Mouse (Mus musculus): ENCODE data around the gene Fbxl3. TPM values are rescaled to one million over a fixed set of nuclear protein-coding genes. Genes with fewer than 3 reads are reported as not detected.

The Fbxl3 gene
- 8.3 TPM for polyA plus RNA-seq (2012; fragmentation: generic; extraction: Trizol)
- long read RNA-seq, experiment 1, transcript Fbxl3-206 (5 exons, 3,352 nt) = major isoform, 5 of 16 reads
- long read RNA-seq, experiment 1, partial matches to known transcripts = 0 of 16 reads
- long read RNA-seq, experiment 1, other reads (novel, unspliced or antisense) = 11 of 16 reads
- long read RNA-seq, experiment 2, full-length matches to known transcripts = 8 of 40 reads
- long read RNA-seq, experiment 2, partial matches to known transcripts = 1 of 40 reads
- long read RNA-seq, experiment 2, other reads (novel, unspliced or antisense) = 31 of 40 reads

DNA sequence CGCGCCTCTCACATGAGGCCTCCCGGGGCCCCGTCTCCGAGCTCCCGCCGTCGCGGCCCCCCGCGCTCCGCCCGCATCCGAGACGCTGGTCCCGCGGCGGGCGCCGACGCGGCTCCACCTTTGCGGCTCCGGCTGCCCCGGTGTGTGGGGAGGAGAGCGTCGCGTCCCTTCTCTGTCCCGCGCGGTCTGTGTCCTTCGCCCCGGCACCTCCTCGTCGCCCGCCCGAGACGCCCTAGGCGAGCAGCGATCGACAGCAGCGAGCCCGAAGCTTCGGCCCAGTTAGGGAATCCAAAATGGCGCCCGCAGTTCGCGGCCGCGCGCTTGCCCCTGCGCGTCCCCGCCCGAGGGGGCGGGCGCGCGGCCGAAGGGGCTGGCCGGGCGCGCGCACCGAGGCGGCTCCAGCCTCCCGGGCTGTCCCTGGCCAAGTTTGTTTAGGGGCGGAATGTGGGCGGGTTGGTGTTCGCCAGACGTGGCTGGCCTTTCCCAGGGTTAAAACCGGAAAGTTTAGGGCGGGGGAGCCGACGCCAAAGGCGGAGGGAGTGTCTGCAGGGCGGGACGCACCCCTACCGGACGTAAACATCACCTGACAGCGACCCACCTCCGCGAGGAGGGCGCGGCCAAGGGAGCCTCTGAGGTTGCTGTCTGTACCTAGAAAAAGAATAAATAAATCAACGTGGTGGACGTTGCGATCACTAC, at the start of gene Fbxl3:
TSS of gene Fbxl3 (minus strand) at position 329 of the 696 bp plus-strand sequence.
- H3K79me2 ChIP-seq (ENCODE audit: control insufficient read depth, insufficient read depth) = peaks cover 44% of the 10 kb centered on the region
- TF ChIP-seq FOSL1 (IDR thresholded peaks at IDR 0.05; ENCODE audit: insufficient read depth, low read length, poor library complexity, severe bottlenecking) = no peak
- peak; percentile 58 for TF ChIP-seq USF1 (IDR thresholded peaks at IDR 0.05; ENCODE audit: low read depth)
- TF ChIP-seq MAX (IDR thresholded peaks at IDR 0.05) = peak; percentile 11
- H3K27me3 ChIP-seq (ENCODE audit: control insufficient read depth, insufficient read depth, insufficient read length) = no peaks in the 10 kb centered on the region
- H3ac ChIP-seq (ENCODE audit: control insufficient read depth, insufficient read length, low read depth) = peak within 1 kb of the TSS; percentile 92
- H3K79me3 ChIP-seq (ENCODE audit: low read depth) = peaks cover 38% of the 10 kb centered on the region
- H3K36me3 ChIP-seq (ENCODE audit: control insufficient read depth, insufficient read depth) = peaks cover 13% of the 10 kb centered on the region
- peak within 1 kb of the TSS; percentile 79 for H3K4me3 ChIP-seq (ENCODE audit: insufficient read depth, poor library complexity, severe bottlenecking)

DNA sequence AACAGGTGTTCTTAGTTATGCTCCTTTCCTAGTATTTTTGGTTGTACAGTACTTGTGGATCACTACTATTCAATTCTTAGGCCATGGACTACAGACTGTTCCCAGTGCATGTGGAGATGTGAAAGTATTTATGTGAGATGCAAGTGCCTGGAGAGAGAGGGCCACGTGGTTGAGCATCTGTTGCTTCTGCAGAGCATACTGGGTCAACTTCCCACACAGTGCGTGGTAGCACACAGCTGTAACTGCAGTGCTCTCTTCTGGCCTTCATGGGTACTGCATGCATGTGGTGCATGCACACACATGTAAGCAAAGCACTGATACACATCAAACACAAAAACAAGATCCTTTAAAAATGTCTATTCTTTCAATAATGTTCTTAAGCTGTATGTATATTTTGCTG, 32.6 kb upstream of the Fbxl3 start:
- H3ac ChIP-seq (ENCODE audit: control insufficient read depth, insufficient read length, low read depth) = no peak overlapping the region
- peaks cover 51% of the 10 kb centered on the region for H3K36me3 ChIP-seq (ENCODE audit: control insufficient read depth, insufficient read depth)
- no peak overlapping the region for H3K4me3 ChIP-seq (ENCODE audit: insufficient read depth, poor library complexity, severe bottlenecking)
- H3K79me3 ChIP-seq (ENCODE audit: low read depth) = no peaks in the 10 kb centered on the region
- TF ChIP-seq FOSL1 (IDR thresholded peaks at IDR 0.05; ENCODE audit: insufficient read depth, low read length, poor library complexity, severe bottlenecking) (no peak), MAX (IDR thresholded peaks at IDR 0.05) (no peak), USF1 (IDR thresholded peaks at IDR 0.05; ENCODE audit: low read depth) (no peak), CTCF (IDR thresholded peaks at IDR 0.05; ENCODE audit: control insufficient read depth, insufficient read depth, insufficient read length) (no peak), CEBPB (IDR thresholded peaks at IDR 0.05; ENCODE audit: low read depth) (no peak), MYOG (IDR thresholded peaks at IDR 0.05; ENCODE audit: control insufficient read depth, extremely low read depth, insufficient read length) (no peak), MYOD1 (IDR thresholded peaks at IDR 0.05; ENCODE audit: control insufficient read depth, insufficient read length, low read depth) (no peak)
- H3K27me3 ChIP-seq (ENCODE audit: control insufficient read depth, insufficient read depth, insufficient read length) = no peaks in the 10 kb centered on the region
- H3K79me2 ChIP-seq (ENCODE audit: control insufficient read depth, insufficient read depth) = no peaks in the 10 kb centered on the region

DNA sequence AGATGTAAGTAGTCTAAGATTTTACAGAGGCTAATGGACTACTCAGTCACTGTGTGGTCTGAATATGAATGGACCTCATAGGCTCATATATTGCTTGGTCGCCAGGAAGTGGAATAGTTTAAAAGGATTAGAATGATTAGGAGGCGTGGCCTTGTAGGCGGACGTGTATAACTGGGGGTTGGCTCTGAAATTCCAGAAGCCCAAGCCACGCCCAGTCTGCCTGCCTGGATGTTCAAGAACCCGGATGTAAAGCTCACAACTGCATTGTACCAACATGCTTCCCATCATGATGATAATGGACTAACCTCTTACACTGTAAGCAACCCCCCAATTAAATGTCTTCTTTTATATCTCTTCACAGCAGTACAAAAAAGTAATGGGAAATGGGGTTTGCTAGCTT, 26.4 kb upstream of the Fbxl3 start:
- Histone ChIP-seq H3ac (ENCODE audit: control insufficient read depth, insufficient read length, low read depth) (no peak overlapping the region), H3K79me2 (ENCODE audit: control insufficient read depth, insufficient read depth) (no peaks in the 10 kb centered on the region), H3K27me3 (ENCODE audit: control insufficient read depth, insufficient read depth, insufficient read length) (no peaks in the 10 kb centered on the region), H3K36me3 (ENCODE audit: control insufficient read depth, insufficient read depth) (peaks cover 51% of the 10 kb centered on the region), H3K79me3 (ENCODE audit: low read depth) (no peaks in the 10 kb centered on the region), H3K4me3 (ENCODE audit: insufficient read depth, poor library complexity, severe bottlenecking) (no peak overlapping the region)
- no peak for TF ChIP-seq USF1 (IDR thresholded peaks at IDR 0.05; ENCODE audit: low read depth)
- no peak for TF ChIP-seq CEBPB (IDR thresholded peaks at IDR 0.05; ENCODE audit: low read depth)
- no peak for TF ChIP-seq CTCF (IDR thresholded peaks at IDR 0.05; ENCODE audit: control insufficient read depth, insufficient read depth, insufficient read length)
- TF ChIP-seq MYOG (IDR thresholded peaks at IDR 0.05; ENCODE audit: control insufficient read depth, extremely low read depth, insufficient read length) = no peak
- TF ChIP-seq MAX (IDR thresholded peaks at IDR 0.05) = no peak
- no peak for TF ChIP-seq FOSL1 (IDR thresholded peaks at IDR 0.05; ENCODE audit: insufficient read depth, low read length, poor library complexity, severe bottlenecking)

DNA sequence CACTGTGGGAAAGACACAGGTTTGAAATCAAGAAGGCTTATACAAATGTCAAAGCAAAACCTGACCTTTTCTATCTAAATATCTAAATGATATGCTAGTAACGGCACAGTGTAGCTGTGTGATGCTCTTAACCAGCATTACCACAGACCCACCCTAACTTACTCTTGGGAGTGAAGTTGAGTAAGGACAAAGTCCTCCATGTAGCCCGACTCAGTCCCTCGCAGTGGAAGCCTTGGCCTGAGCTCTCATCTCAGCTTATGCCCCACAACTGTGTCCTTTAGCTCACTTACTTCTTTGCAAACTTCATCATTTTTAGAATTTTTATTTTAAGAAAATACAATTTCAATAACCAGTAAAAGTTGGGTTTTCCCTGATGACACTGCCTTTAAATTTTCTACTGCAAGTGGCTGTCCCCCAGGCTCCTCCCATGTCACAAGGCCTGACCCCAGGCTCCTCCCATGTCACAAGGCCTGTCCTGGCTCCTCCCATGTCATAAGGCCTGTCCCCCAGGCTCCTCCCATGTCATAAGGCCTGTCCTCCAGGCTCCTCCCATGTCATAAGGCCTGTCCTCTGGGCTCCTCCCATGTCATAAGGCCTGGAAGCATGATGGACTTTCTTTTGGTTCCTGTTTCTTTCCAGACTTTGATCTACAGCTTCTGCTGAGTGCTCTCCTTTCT, 15.8 kb upstream of the Fbxl3 start:
- Histone ChIP-seq H3K79me3 (ENCODE audit: low read depth) (no peaks in the 10 kb centered on the region), H3K4me3 (ENCODE audit: insufficient read depth, poor library complexity, severe bottlenecking) (no peak overlapping the region), H3K27me3 (ENCODE audit: control insufficient read depth, insufficient read depth, insufficient read length) (no peaks in the 10 kb centered on the region), H3K36me3 (ENCODE audit: control insufficient read depth, insufficient read depth) (peaks cover 30% of the 10 kb centered on the region), H3K79me2 (ENCODE audit: control insufficient read depth, insufficient read depth) (no peaks in the 10 kb centered on the region), H3ac (ENCODE audit: control insufficient read depth, insufficient read length, low read depth) (no peak overlapping the region)
- no peak for TF ChIP-seq MYOG (IDR thresholded peaks at IDR 0.05; ENCODE audit: control insufficient read depth, extremely low read depth, insufficient read length)
- no peak for TF ChIP-seq USF1 (IDR thresholded peaks at IDR 0.05; ENCODE audit: low read depth)
- no peak for TF ChIP-seq MYOD1 (IDR thresholded peaks at IDR 0.05; ENCODE audit: control insufficient read depth, insufficient read length, low read depth)
- TF ChIP-seq CEBPB (IDR thresholded peaks at IDR 0.05; ENCODE audit: low read depth) = no peak
- no peak for TF ChIP-seq FOSL1 (IDR thresholded peaks at IDR 0.05; ENCODE audit: insufficient read depth, low read length, poor library complexity, severe bottlenecking)
- TF ChIP-seq CTCF (IDR thresholded peaks at IDR 0.05; ENCODE audit: control insufficient read depth, insufficient read depth, insufficient read length) = no peak
- no peak for TF ChIP-seq MAX (IDR thresholded peaks at IDR 0.05)

DNA sequence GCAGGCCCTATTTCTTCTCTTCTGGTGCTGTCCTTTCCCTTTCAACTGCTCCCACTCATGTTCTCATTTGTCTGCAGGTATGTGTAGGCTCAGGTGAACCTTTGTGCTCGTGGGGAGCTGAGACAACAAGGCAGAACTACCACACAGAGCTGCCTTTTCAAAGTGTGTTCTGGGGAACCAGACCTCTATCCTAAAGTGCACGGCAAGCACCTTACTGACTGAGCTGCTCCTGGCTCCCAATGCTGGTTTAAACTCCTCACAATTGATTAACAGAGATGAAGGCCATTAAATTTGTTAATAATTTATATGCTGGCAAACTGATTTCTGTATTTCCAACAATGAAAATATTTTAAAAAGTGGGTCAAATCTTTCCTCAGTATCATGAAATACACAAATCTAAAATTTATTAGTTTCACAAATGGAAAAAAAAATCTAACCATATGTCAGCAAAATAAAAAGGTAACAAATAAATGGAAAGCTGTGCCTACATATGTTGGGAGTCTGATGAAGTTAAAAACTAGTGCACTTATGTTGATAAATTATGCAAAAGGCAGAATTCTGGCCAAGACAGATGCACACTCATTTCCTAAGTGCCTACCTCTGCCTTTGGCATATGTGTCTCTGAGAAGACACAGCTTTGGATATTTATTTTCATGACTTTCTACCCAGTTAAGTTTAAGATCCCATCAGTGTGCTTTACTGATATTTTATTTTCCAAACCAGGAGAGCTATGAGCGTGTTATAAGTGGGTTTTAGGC, 13.4 kb upstream of the Fbxl3 start:
- no peak overlapping the region for H3K4me3 ChIP-seq (ENCODE audit: insufficient read depth, poor library complexity, severe bottlenecking)
- no peaks in the 10 kb centered on the region for H3K27me3 ChIP-seq (ENCODE audit: control insufficient read depth, insufficient read depth, insufficient read length)
- H3K79me2 ChIP-seq (ENCODE audit: control insufficient read depth, insufficient read depth) = no peaks in the 10 kb centered on the region
- no peak overlapping the region for H3ac ChIP-seq (ENCODE audit: control insufficient read depth, insufficient read length, low read depth)
- H3K79me3 ChIP-seq (ENCODE audit: low read depth) = no peaks in the 10 kb centered on the region
- H3K36me3 ChIP-seq (ENCODE audit: control insufficient read depth, insufficient read depth) = peaks cover 15% of the 10 kb centered on the region
- no peak for TF ChIP-seq CTCF (IDR thresholded peaks at IDR 0.05; ENCODE audit: control insufficient read depth, insufficient read depth, insufficient read length)
- no peak for TF ChIP-seq MYOD1 (IDR thresholded peaks at IDR 0.05; ENCODE audit: control insufficient read depth, insufficient read length, low read depth)
- TF ChIP-seq CEBPB (IDR thresholded peaks at IDR 0.05; ENCODE audit: low read depth) = no peak
- no peak for TF ChIP-seq MAX (IDR thresholded peaks at IDR 0.05)
- TF ChIP-seq USF1 (IDR thresholded peaks at IDR 0.05; ENCODE audit: low read depth) = no peak
- no peak for TF ChIP-seq MYOG (IDR thresholded peaks at IDR 0.05; ENCODE audit: control insufficient read depth, extremely low read depth, insufficient read length)

Measured in C2C12 (cell line).